Mouse (Mus musculus): ENCODE results near the gene Ankrd23. TPM values are rescaled to one million over a fixed set of nuclear protein-coding genes. Genes with fewer than 3 reads are reported as not detected.

Gene Ankrd23
- polyA plus RNA-seq, 1 experiment from 2014 or later, result 11.7 TPM

GRCm38 (mm10) chr1:36570320-36570719, 33.6 kb upstream of the Ankrd23 start:
- TF ChIP-seq CTCF (IDR thresholded peaks at IDR 0.05; ENCODE audit: low read depth), result no peak
- ATAC-seq (ENCODE audit: insufficient read depth), result no peak
- H3K27me3 ChIP-seq (ENCODE audit: insufficient read depth, low read length), result no peaks in the 10 kb centered on the region
- H3K4me2 ChIP-seq, result no peak overlapping the region
- no peak for DNase-seq
- no peak overlapping the region for H3K9ac ChIP-seq
- no peak overlapping the region for H3K4me3 ChIP-seq (ENCODE audit: low read depth, low read length)
- H3K4me1 ChIP-seq (ENCODE audit: insufficient read depth), result peaks cover 24% of the 10 kb centered on the region
- WGBS, result 82% methylated on average over 5 of the region's 5 CpGs
- no peak overlapping the region for H3K27ac ChIP-seq (ENCODE audit: low read depth)
- H3K36me3 ChIP-seq (ENCODE audit: insufficient read depth), result no peaks in the 10 kb centered on the region
- no peaks in the 10 kb centered on the region for H3K9me3 ChIP-seq (ENCODE audit: low read depth, low read length)

GRCm38 (mm10) chr1:36569694-36570276, 33.1 kb upstream of the Ankrd23 start:
- no peaks in the 10 kb centered on the region for H3K9me3 ChIP-seq (ENCODE audit: low read depth, low read length)
- H3K36me3 ChIP-seq (ENCODE audit: insufficient read depth), result no peaks in the 10 kb centered on the region
- H3K27ac ChIP-seq (ENCODE audit: low read depth), result no peak overlapping the region; the same call in 1 of the 2 replicates
- no peak overlapping the region for H3K4me2 ChIP-seq
- 40% methylated on average over 7 of the region's 7 CpGs for WGBS
- H3K4me1 ChIP-seq (ENCODE audit: insufficient read depth), result peaks cover 22% of the 10 kb centered on the region
- H3K4me3 ChIP-seq (ENCODE audit: low read depth, low read length), result no peak overlapping the region
- ATAC-seq (ENCODE audit: insufficient read depth), result no peak
- no peak overlapping the region for H3K9ac ChIP-seq
- no peak for DNase-seq
- no peak for TF ChIP-seq CTCF (IDR thresholded peaks at IDR 0.05; ENCODE audit: low read depth)
- H3K27me3 ChIP-seq (ENCODE audit: insufficient read depth, low read length), result no peaks in the 10 kb centered on the region

GRCm38 (mm10) chr1:36568776-36569175, 32.1 kb upstream of the Ankrd23 start:
- H3K9ac ChIP-seq, result peak overlapping the region; percentile 21; the same call in 1 of the 2 replicates

GRCm38 (mm10) chr1:36567818-36568603, 31.3 kb upstream of the Ankrd23 start:
- no peak overlapping the region for H3K4me3 ChIP-seq (ENCODE audit: low read depth, low read length)
- peak overlapping the region; percentile 68 for H3K27ac ChIP-seq (ENCODE audit: low read depth)
- DNase-seq (peak; percentile 80), ATAC-seq (ENCODE audit: insufficient read depth) (peak; percentile 24; the same call in 1 of the 2 replicates)
- no peaks in the 10 kb centered on the region for H3K36me3 ChIP-seq (ENCODE audit: insufficient read depth)
- no peaks in the 10 kb centered on the region for H3K9me3 ChIP-seq (ENCODE audit: low read depth, low read length)
- H3K27me3 ChIP-seq (ENCODE audit: insufficient read depth, low read length), result no peaks in the 10 kb centered on the region
- H3K9ac ChIP-seq, result peak overlapping the region; percentile 21; the same call in 1 of the 2 replicates
- H3K4me2 ChIP-seq, result peak overlapping the region; percentile 32
- WGBS, result 36% methylated on average over 21 of the region's 21 CpGs
- peaks cover 16% of the 10 kb centered on the region for H3K4me1 ChIP-seq (ENCODE audit: insufficient read depth)
- TF ChIP-seq CTCF (IDR thresholded peaks at IDR 0.05; ENCODE audit: low read depth), result no peak

More at GRCm38 (mm10) chr1:36568776-36569175, 32.1 kb upstream of the Ankrd23 start:
- WGBS, result 54% methylated on average over 4 of the region's 4 CpGs
- ATAC-seq (ENCODE audit: insufficient read depth), result peak; percentile 36; the same call in 1 of the 2 replicates
- Histone ChIP-seq H3K27me3 (ENCODE audit: insufficient read depth, low read length) (no peaks in the 10 kb centered on the region), H3K4me2 (peak overlapping the region; percentile 11; the same call in 1 of the 2 replicates), H3K4me1 (ENCODE audit: insufficient read depth) (peaks cover 18% of the 10 kb centered on the region), H3K36me3 (ENCODE audit: insufficient read depth) (no peaks in the 10 kb centered on the region), H3K4me3 (ENCODE audit: low read depth, low read length) (no peak overlapping the region), H3K9me3 (ENCODE audit: low read depth, low read length) (no peaks in the 10 kb centered on the region), H3K27ac (ENCODE audit: low read depth) (peak overlapping the region; percentile 68)
- peak; percentile 57 for DNase-seq
- no peak for TF ChIP-seq CTCF (IDR thresholded peaks at IDR 0.05; ENCODE audit: low read depth)

GRCm38 (mm10) chr1:36566425-36566824, 29.7 kb upstream of the Ankrd23 start:
- Histone ChIP-seq H3K9ac (no peak overlapping the region), H3K4me2 (no peak overlapping the region), H3K4me3 (ENCODE audit: low read depth, low read length) (no peak overlapping the region), H3K27me3 (ENCODE audit: insufficient read depth, low read length) (no peaks in the 10 kb centered on the region), H3K27ac (ENCODE audit: low read depth) (no peak overlapping the region), H3K36me3 (ENCODE audit: insufficient read depth) (no peaks in the 10 kb centered on the region), H3K9me3 (ENCODE audit: low read depth, low read length) (no peaks in the 10 kb centered on the region), H3K4me1 (ENCODE audit: insufficient read depth) (peaks cover 16% of the 10 kb centered on the region)
- DNase-seq (no peak), ATAC-seq (ENCODE audit: insufficient read depth) (no peak)
- no peak for TF ChIP-seq CTCF (IDR thresholded peaks at IDR 0.05; ENCODE audit: low read depth)
- WGBS, result 16% methylated on average over 2 of the region's 2 CpGs

GRCm38 (mm10) chr1:36564101-36564500, 27.4 kb upstream of the Ankrd23 start:
- H3K27me3 ChIP-seq (ENCODE audit: insufficient read depth, low read length), result no peaks in the 10 kb centered on the region
- H3K4me3 ChIP-seq (ENCODE audit: low read depth, low read length), result no peak overlapping the region
- TF ChIP-seq CTCF (IDR thresholded peaks at IDR 0.05; ENCODE audit: low read depth), result no peak
- H3K4me1 ChIP-seq (ENCODE audit: insufficient read depth), result peaks cover 8% of the 10 kb centered on the region
- ATAC-seq (ENCODE audit: insufficient read depth) (no peak), DNase-seq (no peak)
- H3K27ac ChIP-seq (ENCODE audit: low read depth), result no peak overlapping the region
- WGBS, result 66% methylated on average over 6 of the region's 6 CpGs
- no peak overlapping the region for H3K9ac ChIP-seq
- no peak overlapping the region for H3K4me2 ChIP-seq
- no peaks in the 10 kb centered on the region for H3K36me3 ChIP-seq (ENCODE audit: insufficient read depth)
- H3K9me3 ChIP-seq (ENCODE audit: low read depth, low read length), result no peaks in the 10 kb centered on the region

- H3K4me1 ChIP-seq (ENCODE audit: insufficient read depth), result peaks cover 8% of the 10 kb centered on the region
- no peak for TF ChIP-seq CTCF (IDR thresholded peaks at IDR 0.05; ENCODE audit: low read depth)
- DNase-seq, result no peak
- H3K27ac ChIP-seq (ENCODE audit: low read depth), result no peak overlapping the region
- H3K27me3 ChIP-seq (ENCODE audit: insufficient read depth, low read length), result no peaks in the 10 kb centered on the region
- WGBS, result 62% methylated on average over 4 of the region's 4 CpGs
- no peak overlapping the region for H3K4me2 ChIP-seq
- no peaks in the 10 kb centered on the region for H3K36me3 ChIP-seq (ENCODE audit: insufficient read depth)
- no peaks in the 10 kb centered on the region for H3K9me3 ChIP-seq (ENCODE audit: low read depth, low read length)
- no peak overlapping the region for H3K9ac ChIP-seq
- ATAC-seq (ENCODE audit: insufficient read depth), result no peak
- H3K4me3 ChIP-seq (ENCODE audit: low read depth, low read length), result no peak overlapping the region
Observed at GRCm38 (mm10) chr1:36563632-36564031, 26.9 kb upstream of the Ankrd23 start.
